Mouse (Mus musculus): ENCODE measurements at regions not wholly inside any gene's neighbourhood (a gene's known extent, or its start where the extent isn't known, plus 50 kb on each side); places are given as distances from the start of the nearest gene placed in this dataset.

GRCm38 (mm10) chr13:43907425-43907824 lies 122.8 kb downstream of the Cd83 start:
- intact Hi-C loops (cut with DNase I) = no loop called here
- no peak for DNase-seq (ENCODE audit: extremely low spot score in 1 of 2, low spot score in 2 of 2)

DNA sequence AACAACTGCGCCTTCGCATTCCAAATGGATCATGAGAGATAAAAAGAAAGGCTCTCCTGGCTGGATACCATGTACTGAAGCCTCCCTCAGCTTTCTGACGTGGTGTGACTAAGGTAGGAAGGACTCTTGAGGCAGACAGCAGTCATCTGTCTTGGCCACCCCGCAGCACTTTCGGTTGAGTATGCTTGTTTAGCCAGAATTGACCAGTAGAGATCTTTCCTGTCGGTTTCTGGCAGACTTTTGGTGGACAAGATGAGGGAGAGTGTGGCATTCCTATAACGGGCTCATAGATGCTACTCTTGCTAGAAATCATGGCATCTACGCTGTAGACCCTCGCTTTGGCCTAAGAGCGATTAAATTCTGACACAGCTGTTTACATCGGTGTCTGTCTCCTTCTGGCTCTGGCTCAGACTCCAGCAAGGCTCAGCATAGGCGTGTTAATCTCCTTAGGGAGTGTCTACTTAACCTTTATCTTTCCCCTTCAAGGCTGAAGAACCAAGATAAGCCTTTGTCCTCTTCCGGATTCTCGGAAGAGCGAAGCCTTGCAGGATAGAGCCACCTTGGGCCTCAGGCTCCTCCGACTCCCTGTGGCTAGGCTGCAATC lies 123.6 kb downstream of the Cd83 start:
- DNase-seq (ENCODE audit: extremely low spot score in 1 of 2, low spot score in 2 of 2) = no peak
- intact Hi-C loops (cut with DNase I) = no loop called here

DNA sequence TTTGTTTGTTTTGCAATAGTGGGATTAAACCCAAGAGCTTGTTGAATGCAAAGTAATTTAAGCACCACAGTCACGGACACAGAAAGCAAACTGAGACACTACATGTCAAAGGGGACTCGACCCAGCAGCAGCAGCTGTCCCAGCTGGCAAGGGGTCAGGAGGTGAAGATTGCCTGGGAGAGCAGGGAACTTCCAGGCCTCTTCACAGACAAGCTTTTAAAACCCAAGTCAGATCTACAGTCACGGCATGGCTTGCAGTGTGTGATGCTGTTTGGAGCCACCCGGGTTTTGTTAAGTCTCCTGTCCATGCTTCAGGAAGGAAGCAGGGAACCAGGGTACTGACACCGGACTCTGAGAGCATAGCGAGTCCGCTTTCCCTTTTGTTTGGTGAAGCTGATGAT lies 125.4 kb downstream of the Cd83 start:
- intact Hi-C loops (cut with DNase I) = no loop called here

GRCm38 (mm10) chr13:43913476-43913875 lies 128.9 kb downstream of the Cd83 start:
- intact Hi-C loops (cut with DNase I) = no loop called here
- peak in 1 of 2 experiments; percentile 39 for DNase-seq (ENCODE audit: extremely low spot score in 1 of 2, low spot score in 2 of 2)

More for the DNA sequence above, 125.4 kb downstream of the Cd83 start:
- no peak for DNase-seq (ENCODE audit: extremely low spot score in 1 of 2, low spot score in 2 of 2)

GRCm38 (mm10) chr13:43919781-43920420 lies 135.3 kb downstream of the Cd83 start:
- intact Hi-C loops (cut with DNase I) = no loop called here
- DNase-seq (ENCODE audit: extremely low spot score in 1 of 2, low spot score in 2 of 2) = no peak

GRCm38 (mm10) chr13:43930081-43930981 lies 145.8 kb downstream of the Cd83 start:
- intact Hi-C loops (cut with DNase I) = no loop called here

GRCm38 (mm10) chr13:43932946-43933345 lies 148.4 kb downstream of the Cd83 start:
- no peak for DNase-seq (ENCODE audit: extremely low spot score in 1 of 2, low spot score in 2 of 2)
- intact Hi-C loops (cut with DNase I) = no loop called here

More at GRCm38 (mm10) chr13:43930081-43930981, 145.8 kb downstream of the Cd83 start:
- DNase-seq (ENCODE audit: extremely low spot score in 1 of 2, low spot score in 2 of 2) = no peak

GRCm38 (mm10) chr13:43935284-43935683 lies 150.7 kb downstream of the Cd83 start:
- no peak for DNase-seq (ENCODE audit: extremely low spot score in 1 of 2, low spot score in 2 of 2)

GRCm38 (mm10) chr13:43936504-43936903 lies 151.9 kb downstream of the Cd83 start:
- no peak for DNase-seq (ENCODE audit: extremely low spot score in 1 of 2, low spot score in 2 of 2)
- intact Hi-C loops (cut with DNase I) = no loop called here

More at GRCm38 (mm10) chr13:43935284-43935683, 150.7 kb downstream of the Cd83 start:
- intact Hi-C loops (cut with DNase I) = no loop called here

DNA sequence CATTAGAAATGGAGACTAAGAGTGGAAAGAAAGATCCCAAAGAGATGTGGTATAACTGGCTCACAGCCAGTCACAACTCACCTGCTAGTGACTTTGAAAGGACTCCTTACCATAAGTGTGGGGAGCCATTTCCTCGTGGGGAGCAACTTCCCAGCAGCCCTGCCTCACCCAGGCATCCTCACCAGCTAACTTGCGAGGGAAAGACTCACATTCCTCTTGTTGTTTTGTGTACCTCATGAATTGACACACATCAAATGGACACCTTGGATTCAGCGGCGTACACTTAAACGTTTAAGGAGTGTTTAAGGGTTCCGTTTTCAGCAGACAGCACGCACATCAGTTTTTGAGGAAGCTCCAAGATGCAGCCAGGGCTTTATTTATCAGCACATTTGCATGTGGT lies 154.0 kb downstream of the Cd83 start:
- intact Hi-C loops (cut with DNase I) = no loop called here

GRCm38 (mm10) chr13:43939375-43939774 lies 154.8 kb downstream of the Cd83 start:
- intact Hi-C loops (cut with DNase I) = no loop called here
- no peak for DNase-seq (ENCODE audit: extremely low spot score in 1 of 2, low spot score in 2 of 2)

More for the DNA sequence above, 154.0 kb downstream of the Cd83 start:
- DNase-seq (ENCODE audit: extremely low spot score in 1 of 2, low spot score in 2 of 2) = no peak

DNA sequence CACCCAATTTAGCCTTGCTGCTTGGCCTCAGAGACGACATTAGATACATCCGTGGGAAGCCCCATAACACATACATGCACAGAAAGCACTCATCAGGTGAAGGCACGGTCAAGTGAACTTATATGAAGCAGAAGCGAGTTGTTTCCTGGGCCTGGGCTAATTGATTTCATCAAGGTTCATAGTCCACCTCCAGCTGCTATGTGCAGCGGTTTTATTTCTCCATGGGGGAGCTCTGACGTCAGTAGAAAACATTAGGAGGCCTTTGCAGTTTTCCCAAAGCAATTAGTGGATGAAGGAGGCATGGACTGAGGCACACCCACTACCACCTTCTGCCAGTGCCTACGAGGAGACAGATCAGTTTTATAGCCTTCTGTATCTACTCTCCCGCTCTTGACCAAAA lies 157.2 kb downstream of the Cd83 start:
- DNase-seq (ENCODE audit: extremely low spot score in 1 of 2, low spot score in 2 of 2) = no peak
- intact Hi-C loops (cut with DNase I) = no loop called here

DNA sequence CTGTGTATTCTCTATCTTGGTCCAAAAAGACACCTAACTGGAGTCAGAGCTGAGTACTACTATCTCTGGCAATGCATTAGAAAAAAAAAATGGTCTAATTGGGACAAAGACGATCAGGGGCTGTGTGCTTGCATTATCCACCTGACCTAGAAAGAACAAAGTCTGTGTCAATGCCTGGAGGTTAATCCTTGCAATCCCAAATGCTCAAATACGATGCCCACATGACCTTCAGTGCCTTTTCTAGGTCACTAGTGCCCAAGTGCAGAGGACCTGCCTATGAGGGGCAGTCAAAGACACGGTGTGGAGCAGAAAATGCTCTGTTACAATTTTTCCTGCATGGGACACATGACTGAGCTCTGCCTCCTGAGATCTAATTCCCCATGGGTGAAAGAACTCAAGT lies 164.0 kb downstream of the Cd83 start:
- intact Hi-C loops (cut with DNase I) = no loop called here
- no peak for DNase-seq (ENCODE audit: extremely low spot score in 1 of 2, low spot score in 2 of 2)

DNA sequence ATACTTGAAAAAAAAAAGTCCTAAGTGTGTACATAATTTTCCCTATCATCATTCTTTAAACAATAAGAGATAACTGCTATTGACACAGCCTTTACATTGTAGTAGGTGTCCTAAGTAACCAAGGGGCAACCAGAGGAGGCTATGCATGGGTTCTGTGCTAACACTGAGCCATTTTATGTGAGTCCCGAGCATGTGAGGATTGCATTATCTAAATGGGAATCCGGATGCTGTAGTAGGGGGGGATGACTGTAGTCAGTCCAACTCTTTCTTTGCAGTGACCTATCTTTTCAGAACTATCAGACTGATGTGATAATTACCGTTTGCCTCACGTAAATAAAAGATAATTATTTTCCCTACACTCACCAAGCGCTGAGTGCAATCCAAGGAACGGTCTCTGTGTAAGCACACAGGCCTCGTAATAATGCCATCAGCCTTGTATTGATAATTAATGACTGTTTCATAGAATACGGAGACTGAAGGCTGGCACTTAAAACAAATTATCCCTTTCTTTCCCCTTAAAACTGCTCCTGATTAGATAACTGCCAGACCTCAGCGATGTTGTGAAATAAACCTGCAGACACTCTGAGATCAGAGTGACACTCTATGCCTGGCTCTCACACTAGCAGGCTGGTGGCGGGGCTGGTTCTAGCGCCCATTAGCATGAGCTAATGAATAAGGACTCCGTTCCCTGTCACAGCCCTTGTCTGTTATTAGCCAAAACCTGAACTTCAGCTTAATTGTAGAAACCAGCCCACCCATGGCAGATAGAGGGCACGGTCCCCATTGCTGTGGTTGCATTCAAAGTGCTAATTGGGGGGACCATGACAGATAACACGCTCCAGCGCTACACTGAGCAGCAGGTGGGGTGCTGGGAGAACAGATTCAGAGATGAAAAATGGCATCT lies 165.4 kb downstream of the Cd83 start:
- intact Hi-C loops (cut with DNase I) = no loop called here
- no peak for DNase-seq (ENCODE audit: extremely low spot score in 1 of 2, low spot score in 2 of 2)

DNA sequence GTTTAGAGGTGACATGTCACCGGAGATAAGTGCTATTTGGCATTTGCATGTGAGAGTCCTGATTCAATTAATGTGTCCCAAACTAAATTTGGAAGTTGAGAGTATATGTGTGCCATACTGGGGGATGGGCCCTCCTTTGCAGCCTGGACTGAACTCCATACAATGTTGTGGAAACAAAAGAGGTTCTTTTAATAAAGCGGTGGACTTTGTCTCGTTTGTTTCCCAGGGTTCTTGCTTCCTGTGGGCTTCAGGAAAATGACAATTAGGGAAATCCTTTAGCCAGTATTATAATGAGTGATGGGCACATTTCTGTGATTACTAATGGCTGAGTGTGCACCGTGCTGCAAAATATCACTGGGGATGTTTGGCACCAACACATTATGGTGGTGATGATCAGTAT lies 167.9 kb downstream of the Cd83 start:
- intact Hi-C loops (cut with DNase I) = no loop called here
- DNase-seq (ENCODE audit: extremely low spot score in 1 of 2, low spot score in 2 of 2) = no peak

DNA sequence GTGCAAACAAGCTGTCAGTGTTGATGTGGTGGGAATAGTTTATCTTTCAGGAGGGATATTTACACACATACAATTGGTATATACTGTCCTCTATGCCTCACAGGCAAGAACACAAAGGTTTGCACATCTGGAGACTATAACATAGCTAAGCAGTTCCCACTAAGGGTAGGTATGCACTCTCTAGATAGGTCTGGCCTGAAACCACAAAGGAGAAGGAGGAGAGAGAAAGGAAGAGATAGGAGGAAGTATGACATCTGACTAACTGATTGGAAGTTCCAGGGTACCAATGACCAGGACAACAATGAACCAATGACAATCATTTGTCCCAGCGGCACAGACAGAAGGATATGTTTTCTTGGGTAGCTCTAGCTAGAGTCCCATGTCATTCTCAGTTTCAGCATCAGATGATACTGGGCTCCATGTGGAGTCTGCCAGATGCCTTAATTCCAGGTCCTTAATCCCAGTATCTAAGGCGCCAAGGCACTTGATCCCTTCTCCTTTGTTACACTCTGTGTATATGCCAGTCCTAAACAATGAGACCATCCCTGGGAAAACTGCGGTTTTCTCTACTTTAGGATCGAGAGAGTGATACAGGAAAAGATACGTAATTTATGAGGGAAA lies 168.5 kb downstream of the Cd83 start:
- intact Hi-C loops (cut with DNase I) = no loop called here
- no peak for DNase-seq (ENCODE audit: extremely low spot score in 1 of 2, low spot score in 2 of 2)

- intact Hi-C loops (cut with DNase I) = no loop called here
- DNase-seq (ENCODE audit: extremely low spot score in 1 of 2, low spot score in 2 of 2) = no peak
These were observed 170.3 kb downstream of the Cd83 start for GRCm38 (mm10) chr13:43954714-43955393.

GRCm38 (mm10) chr13:43957046-43957445 lies 172.5 kb downstream of the Cd83 start:
- intact Hi-C loops (cut with DNase I) = no loop called here
- no peak for DNase-seq (ENCODE audit: extremely low spot score in 1 of 2, low spot score in 2 of 2)

All from left cerebral cortex, postnatal 10 days (tissue).